8 mouse cellular contexts compared by ENCODE assay signal in the genomic region with DNA sequence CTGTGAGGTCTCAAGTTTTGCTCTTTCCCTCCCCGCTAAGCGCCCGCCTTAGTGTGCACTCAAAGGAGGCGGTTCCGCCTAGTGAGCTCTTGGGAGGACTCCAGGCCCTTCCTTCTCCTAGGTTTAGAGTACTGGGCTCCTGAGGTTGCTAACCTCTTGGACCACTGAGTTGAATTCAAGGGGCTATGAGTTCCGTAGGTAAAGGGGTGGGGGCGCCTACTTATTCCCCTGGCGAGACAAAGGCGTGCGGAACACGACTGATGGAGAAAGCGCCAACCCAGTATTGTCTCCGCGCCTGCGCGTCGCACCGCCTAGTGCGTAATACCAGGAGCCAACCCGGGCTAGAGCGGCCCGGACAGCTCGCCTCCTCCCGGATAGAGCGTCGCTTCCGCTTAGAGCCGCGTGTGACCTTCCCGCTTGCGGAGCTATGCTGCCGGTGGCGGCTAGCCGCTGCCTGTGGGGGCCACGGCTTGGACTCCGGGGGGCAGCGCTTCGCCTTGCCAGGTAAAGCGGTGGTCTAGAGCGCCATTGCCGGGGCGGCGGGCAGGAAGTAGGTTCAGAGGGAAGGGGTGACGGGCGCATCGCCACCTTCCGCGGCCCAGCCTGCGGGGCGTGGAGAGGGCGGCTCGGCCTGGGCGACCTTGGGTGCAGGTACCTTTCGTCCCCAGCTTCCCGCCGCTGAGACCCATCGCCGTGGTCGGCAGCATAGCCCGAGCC. TPM values are rescaled to one million over a fixed set of nuclear protein-coding genes. Genes with fewer than 3 reads are reported as not detected.
DNase-seq lines count a peak whose midpoint lies in the region; ATAC-seq lines count a peak whose summit lies in the region.

Gene Mrpl12 (plus strand): TSS at position 349 of the 717 bp plus-strand sequence.

- peaks cover 42% of the 10 kb centered on the region for H3K36me3 ChIP-seq in hindbrain, embryonic 16.5 days (ENCODE audit: control insufficient read depth, insufficient read depth, low read length)
- peaks cover 55% of the 10 kb centered on the region for H3K36me3 ChIP-seq in macrophage (ENCODE audit: inconsistent target)

- WGBS in hindbrain, embryonic 16.5 days = 0% methylated on average over 56 of the region's 60 CpGs
- WGBS in macrophage (ENCODE audit: missing documents) = 2% methylated on average over 54 of the region's 60 CpGs

- peak within 1 kb of the TSS; percentile 86 for H3K27ac ChIP-seq in hindbrain, embryonic 16.5 days (ENCODE audit: low read depth, low read length)
- peak within 1 kb of the TSS; percentile 39 for H3K27ac ChIP-seq in macrophage

- H3K9ac ChIP-seq in hindbrain, embryonic 16.5 days (ENCODE audit: low read depth, low read length) = peak within 1 kb of the TSS; percentile 93

- peak; percentile 96 for ATAC-seq in hindbrain, embryonic 16.5 days

- peak within 1 kb of the TSS; percentile 97 for H3K4me3 ChIP-seq in hindbrain, embryonic 16.5 days (ENCODE audit: low read length)
- peak within 1 kb of the TSS; percentile 87 for H3K4me3 ChIP-seq in macrophage (ENCODE audit: inconsistent target)

- H3K9me3 ChIP-seq in hindbrain, embryonic 16.5 days (ENCODE audit: control insufficient read depth, low read length) = no peaks in the 10 kb centered on the region

- peak within 1 kb of the TSS; percentile 76 for H3K4me2 ChIP-seq in hindbrain, embryonic 16.5 days (ENCODE audit: low read length)

- no peaks in the 10 kb centered on the region for H3K27me3 ChIP-seq in hindbrain, embryonic 16.5 days (replicated peaks; ENCODE audit: control insufficient read depth, insufficient read depth, low read length)

- peaks cover 23% of the 10 kb centered on the region for H3K79me2 ChIP-seq in macrophage (ENCODE audit: inconsistent target)

- peaks cover 16% of the 10 kb centered on the region for H3K4me1 ChIP-seq in hindbrain, embryonic 16.5 days (ENCODE audit: control insufficient read depth, insufficient read depth, low read depth, low read length)

- DNase-seq in T-cell, adult 2 months (ENCODE audit: low spot score) = peak; percentile 87
- DNase-seq in cerebellum, postnatal 36 days = peak; percentile 89 to 92
- peak; percentile 89 for DNase-seq in gastrocnemius, adult 18-20 months (ENCODE audit: low spot score)
- peak; percentile 87 to 90 for DNase-seq in left cerebral cortex, adult 18-20 months (ENCODE audit: low spot score in 2 of 2)
- DNase-seq in right cerebral cortex, adult 18-20 months = peak; percentile 93
- DNase-seq in urinary bladder, postnatal 10 days (ENCODE audit: low spot score) = peak; percentile 57

RNA-seq across cellular contexts. Expression of gene Mrpl12, which starts in this region (rescaled TPM):
- 100 to 1,000 TPM; 130 to 136 TPM for total RNA-seq in gastrocnemius, adult 18-20 months (2021)
- polyA plus RNA-seq in hindbrain, embryonic 16.5 days (2015; fragmentation: Nextera tagmentation; extraction: Ambion mirVana) = 135 and 137 TPM in 2 replicates
- total RNA-seq in left cerebral cortex, adult 18-20 months (2021) = 10 to 100 TPM; 64.4 to 74.4 TPM
- total RNA-seq in macrophage (2018; cell fraction: chromatin; rRNA removed) = 10 to 100 TPM in 13 of 26 experiments, 1 to 10 TPM in 13; 1.7 to 22.3 (median 10.5) TPM
- total RNA-seq in macrophage (2018; cell fraction: cytosol; rRNA removed) = 10 to 100 TPM; 28.7 to 57.8 (median 43.9) TPM
- total RNA-seq in macrophage (2018; cell fraction: nucleus; rRNA removed) = 10 to 100 TPM in 19 of 26 experiments, 1 to 10 TPM in 7; 5.3 to 29.6 (median 13.6) TPM
- polyA plus RNA-seq in macrophage (2018) = 28.2 to 81.1 TPM (median 37.6 TPM) in 3 replicates

Comparison
In these comparisons a context has a peak if more than half of its experiments do, and no peak if none do; other contexts are left out.
1. Peak in every context shown above with its lines: DNase-seq, ATAC-seq, H3K4me3 ChIP-seq and H3K27ac ChIP-seq.